Mouse (Mus musculus): ENCODE data around the gene Psmb8.

Gene Psmb8

GRCm38 (mm10) chr17:34193468-34193867 is 4.1 kb upstream of the Psmb8 start:
- DNase-seq, result no peak

GRCm38 (mm10) chr17:34194723-34195122 is 2.8 kb upstream of the Psmb8 start:
- DNase-seq, result no peak

- DNase-seq, result no peak
These were observed 1.0 kb upstream of the Psmb8 start for GRCm38 (mm10) chr17:34196491-34196890.

- DNase-seq, result peak; percentile 70
These were observed 491 bp downstream of the Psmb8 start for GRCm38 (mm10) chr17:34197904-34198520.

- DNase-seq, result no peak
These were observed 996 bp downstream of the Psmb8 start for GRCm38 (mm10) chr17:34198521-34198912.

GRCm38 (mm10) chr17:34199050-34199619 is 1.6 kb downstream of the Psmb8 start:
- DNase-seq, result no peak

GRCm38 (mm10) chr17:34200047-34200446 is 2.5 kb downstream of the Psmb8 start:
- DNase-seq, result no peak

- DNase-seq, result no peak
These were observed 3.4 kb downstream of the Psmb8 start for GRCm38 (mm10) chr17:34200772-34201505.

GRCm38 (mm10) chr17:34201506-34202055 is 4.1 kb downstream of the Psmb8 start:
- no peak for DNase-seq

GRCm38 (mm10) chr17:34202760-34203442 is 5.4 kb downstream of the Psmb8 start:
- DNase-seq, result no peak

GRCm38 (mm10) chr17:34203444-34203843 is 5.9 kb downstream of the Psmb8 start, which contains the start of gene Tap2:
TSS of gene Tap2 (plus strand) at chr17:34203527.
- DNase-seq, result peak; percentile 15

- peak; percentile 94 for DNase-seq
These were observed 6.9 kb downstream of the Psmb8 start for GRCm38 (mm10) chr17:34204303-34205010.

- peak; percentile 40 for DNase-seq
These were observed 7.7 kb downstream of the Psmb8 start for GRCm38 (mm10) chr17:34205021-34205745.

- DNase-seq, result peak; percentile 38
These were observed 8.2 kb downstream of the Psmb8 start for GRCm38 (mm10) chr17:34205746-34206176.

- DNase-seq, result no peak
These were observed 9.2 kb downstream of the Psmb8 start for GRCm38 (mm10) chr17:34206731-34207130.

- no peak for DNase-seq
These were observed 9.9 kb downstream of the Psmb8 start for GRCm38 (mm10) chr17:34207456-34207855.

GRCm38 (mm10) chr17:34207866-34208265 is 10.3 kb downstream of the Psmb8 start:
- DNase-seq, result peak; percentile 2

- peak; percentile 3 for DNase-seq
These were observed 10.9 kb downstream of the Psmb8 start for GRCm38 (mm10) chr17:34208421-34208820.

GRCm38 (mm10) chr17:34209680-34210079 is 12.2 kb downstream of the Psmb8 start:
- DNase-seq, result peak; percentile 11

- DNase-seq, result no peak
These were observed 13.1 kb downstream of the Psmb8 start for GRCm38 (mm10) chr17:34210599-34210998.

- peak; percentile 7 for DNase-seq
These were observed 14.3 kb downstream of the Psmb8 start for GRCm38 (mm10) chr17:34211746-34212365.

Data from kidney, postnatal 10 days (tissue).